Mouse (Mus musculus): ENCODE results near the gene Gm13693. TPM values are rescaled to one million over a fixed set of nuclear protein-coding genes. Genes with fewer than 3 reads are reported as not detected.

Gene Gm13693
- polyA plus RNA-seq, 1 experiment from 2014 or later = not detected

Other genes with a start within 250 kb of the Gm13693 start
- gene Itgav, start 237.1 kb upstream of the Gm13693 start, polyA plus RNA-seq (2018) = 20.8 to 69.6 TPM (median 21.5 TPM) in 3 replicates
- gene Fam171b, start 148.9 kb upstream of the Gm13693 start, polyA plus RNA-seq (2018) = 0.09 TPM in 1 of 3 replicates, not detected in the others
- gene Zswim2, start 20.3 kb upstream of the Gm13693 start, polyA plus RNA-seq (2018) = not detected in 3 replicates
- gene Gm13698, start 5.8 kb upstream of the Gm13693 start, polyA plus RNA-seq (2018) = not detected in 3 replicates
- gene Gm13695, start 5.8 kb downstream of the Gm13693 start, polyA plus RNA-seq (2018) = not detected in 3 replicates
- gene Gm13696, start 11.6 kb downstream of the Gm13693 start, polyA plus RNA-seq (2018) = not detected in 3 replicates
- gene Gm13694, start 17.4 kb downstream of the Gm13693 start, polyA plus RNA-seq (2018) = not detected in 3 replicates
- gene Gm13697, start 23.2 kb downstream of the Gm13693 start, polyA plus RNA-seq (2018) = not detected in 3 replicates
- gene Gm13691, start 29.1 kb downstream of the Gm13693 start, polyA plus RNA-seq (2018) = not detected in 3 replicates